Mouse (Mus musculus) urinary bladder, postnatal 10 days (tissue): ENCODE measurements around the gene Ap3b1.

Experiments used
- DNase-seq: peaks from one replicate; pipeline ENCODE4 v3.0.0; 2022; ENCODE audit warnings: low spot score

Ap3b1 gene

GRCm38 (mm10) chr13:94595701-94596361 is 237.1 kb downstream of the Ap3b1 start:
- no peak for DNase-seq

DNA sequence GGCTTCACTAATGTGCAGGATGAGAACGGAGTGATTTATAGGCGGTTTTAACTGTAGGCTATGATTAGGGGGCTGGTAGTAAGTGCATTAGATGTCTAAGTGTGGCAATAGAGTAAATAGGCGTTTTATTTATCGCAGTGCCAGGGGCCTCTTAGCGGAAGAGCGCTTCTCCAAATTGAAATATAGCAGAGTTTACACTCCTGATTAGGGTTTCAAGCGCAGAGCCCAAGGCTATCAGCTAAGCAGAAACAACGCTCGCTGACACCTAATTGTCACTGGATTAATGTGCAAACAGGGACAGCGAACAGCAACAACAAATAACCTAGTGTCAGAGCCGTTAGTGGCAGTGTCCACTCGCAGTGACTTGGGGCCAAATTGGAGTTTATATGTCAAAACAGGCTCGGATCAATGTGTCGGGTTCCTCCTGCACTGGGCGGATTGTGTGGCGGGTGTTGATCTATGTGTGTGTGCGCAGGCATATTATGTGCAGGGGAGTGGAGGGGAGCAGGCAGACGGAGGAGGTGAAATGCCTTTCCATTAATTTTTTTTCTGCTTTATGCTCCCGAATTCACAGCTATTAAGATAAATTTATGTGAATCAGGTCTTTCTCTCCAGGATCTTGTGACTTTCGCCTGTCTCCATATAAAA is 237.8 kb downstream of the Ap3b1 start:
- no peak for DNase-seq

DNA sequence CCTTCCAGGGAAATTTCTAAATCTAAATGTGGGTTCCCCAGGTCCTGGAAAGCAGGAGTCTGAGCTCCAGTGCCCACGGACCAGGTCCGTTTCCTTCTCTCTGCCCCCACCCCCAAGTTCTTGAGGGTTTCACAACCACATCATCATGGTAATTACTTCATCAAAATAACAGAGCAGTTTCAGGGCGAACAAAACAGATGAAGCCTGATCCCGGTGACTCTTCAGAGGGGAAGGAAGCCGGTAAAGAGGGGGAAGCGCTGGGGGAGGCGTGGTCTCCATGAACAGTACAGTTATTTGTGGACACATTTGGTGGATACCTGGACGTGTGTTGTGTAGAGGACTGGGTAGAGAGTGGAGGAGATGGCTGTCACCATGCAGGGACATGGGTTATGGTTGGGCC is 241.0 kb downstream of the Ap3b1 start:
- DNase-seq, result no peak

GRCm38 (mm10) chr13:94607035-94607860 is 248.5 kb downstream of the Ap3b1 start:
- DNase-seq, result no peak

DNA sequence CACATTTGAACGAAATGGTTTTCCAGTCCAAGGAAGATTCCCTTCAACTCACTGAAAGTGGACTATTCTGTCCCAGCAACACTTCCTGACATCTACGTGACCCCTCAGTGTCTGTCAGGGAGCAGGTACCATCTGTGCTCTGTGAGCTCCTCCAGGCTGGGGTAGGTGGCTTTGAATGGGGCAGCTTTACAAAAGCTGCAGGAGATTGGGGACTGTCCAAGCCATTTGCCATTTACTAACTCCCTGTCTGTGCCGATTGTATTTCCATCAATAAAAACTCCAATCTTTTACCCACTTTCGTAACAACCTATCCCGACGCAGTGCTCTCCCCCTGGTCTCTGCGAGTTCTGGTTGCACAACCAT is 249.1 kb downstream of the Ap3b1 start:
- no peak for DNase-seq

DNA sequence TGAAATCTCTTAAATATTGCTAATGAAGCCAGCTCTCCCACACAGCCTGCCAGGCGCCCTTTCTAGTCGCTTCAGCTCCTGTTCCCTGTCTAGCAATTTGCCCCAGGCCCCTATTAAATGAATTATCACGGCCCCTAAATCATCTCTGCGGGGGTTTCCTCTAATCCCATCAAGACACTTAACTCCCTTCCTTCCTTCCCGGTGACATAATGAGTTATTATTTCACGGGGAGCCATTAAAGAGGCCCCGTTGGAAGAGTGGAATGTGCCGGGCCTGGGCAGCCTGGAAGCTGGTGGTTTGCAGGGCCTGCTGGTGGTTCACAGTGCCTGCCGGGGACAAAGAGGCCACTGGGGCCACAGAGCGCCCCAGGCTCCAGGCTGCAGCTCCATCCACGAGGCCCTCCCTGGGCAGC is 249.7 kb downstream of the Ap3b1 start:
- DNase-seq, result no peak

DNA sequence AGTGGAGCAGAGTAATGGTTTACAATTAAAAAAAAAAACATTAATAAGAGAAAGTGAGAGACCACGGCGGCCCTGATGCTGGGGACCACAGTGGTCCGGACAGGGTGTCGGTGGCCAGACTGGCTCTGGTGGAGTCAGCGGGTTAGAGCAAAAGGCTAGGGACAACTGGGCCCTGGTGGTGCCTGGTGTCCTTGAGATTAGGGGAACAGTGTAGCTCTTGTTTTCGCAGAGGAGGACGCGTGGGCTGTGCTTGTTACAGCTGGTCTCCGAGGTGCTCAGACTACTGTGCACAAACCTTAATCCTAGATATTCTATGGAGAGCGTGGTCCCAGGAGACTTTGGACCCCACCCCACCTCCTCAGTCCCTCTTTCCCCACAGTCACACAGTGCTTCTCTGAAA is 250.2 kb downstream of the Ap3b1 start:
- DNase-seq, result no peak
